Mouse (Mus musculus): ENCODE data around the gene H2al1a. TPM values are rescaled to one million over a fixed set of nuclear protein-coding genes. Genes with fewer than 3 reads are reported as not detected.
"Not testable (repeated sequence)": the region's sequence is repeated elsewhere in the genome, so short reads cannot be mapped to it uniquely, and the experiment has no call there.

H2al1a gene
- polyA plus RNA-seq (2014; fragmentation: Nextera tagmentation; extraction: Ambion mirVana) = not detected in 2 replicates

DNA sequence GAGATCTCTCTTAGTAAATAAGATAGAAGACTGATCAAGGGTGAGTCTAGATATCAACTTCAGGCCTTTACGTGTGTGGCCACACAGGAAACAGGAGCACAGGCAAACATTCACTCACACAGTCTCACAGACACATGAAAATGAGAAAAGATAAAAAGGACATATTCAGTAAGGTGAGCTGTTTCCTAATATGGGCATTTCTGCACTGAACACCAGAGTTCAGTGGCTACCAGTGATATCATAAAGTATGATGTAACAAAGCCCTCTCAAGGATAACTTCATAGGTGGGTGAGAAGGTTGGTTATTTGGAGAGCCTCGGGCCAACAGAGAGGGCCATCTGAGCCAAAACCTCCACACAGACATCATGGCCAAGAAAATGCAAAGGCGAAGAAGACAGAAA is at the start of gene H2al1a:
Gene H2al1a (plus strand): TSS at position 301 of the 400 bp plus-strand sequence.
- not testable (repeated sequence) for H3K4me1 ChIP-seq (ENCODE audit: control insufficient read depth, insufficient read depth, low read length); ATAC-seq (ENCODE audit: low read depth); H3K4me2 ChIP-seq (ENCODE audit: low read depth, low read length); H3K27me3 ChIP-seq (ENCODE audit: control insufficient read depth, insufficient read depth, low read length); H3K36me3 ChIP-seq (ENCODE audit: control insufficient read depth, insufficient read depth, low read length); H3K9ac ChIP-seq (replicated peaks; ENCODE audit: low read depth, low read length); H3K4me3 ChIP-seq (ENCODE audit: low read depth, low read length); H3K27ac ChIP-seq (ENCODE audit: low read depth, low read length); H3K9me3 ChIP-seq (ENCODE audit: control insufficient read depth, low read length)
- no CpG with 5 or more reads among the region's 3 CpGs for WGBS

- Histone ChIP-seq H3K9me3 (ENCODE audit: control insufficient read depth, low read length) (no peaks in the 10 kb centered on the region), H3K27ac (ENCODE audit: low read depth, low read length) (no peak overlapping the region), H3K4me2 (ENCODE audit: low read depth, low read length) (no peak overlapping the region), H3K4me3 (ENCODE audit: low read depth, low read length) (no peak overlapping the region), H3K27me3 (ENCODE audit: control insufficient read depth, insufficient read depth, low read length) (no peaks in the 10 kb centered on the region), H3K9ac (replicated peaks; ENCODE audit: low read depth, low read length) (no peak overlapping the region), H3K4me1 (ENCODE audit: control insufficient read depth, insufficient read depth, low read length) (0 out of 2 replicates have a peak, but pooled peaks cover 3% of the 10 kb centered on the region), H3K36me3 (ENCODE audit: control insufficient read depth, insufficient read depth, low read length) (no peaks in the 10 kb centered on the region)
- 19% methylated on average over 12 of the region's 12 CpGs for WGBS
- ATAC-seq (ENCODE audit: low read depth) = no peak; the same call in 1 of the 2 replicates
Observed at GRCm38 (mm10) chrX:11250155-11250554, 48.9 kb upstream of the H2al1a start.

- no peaks in the 10 kb centered on the region for H3K36me3 ChIP-seq (ENCODE audit: control insufficient read depth, insufficient read depth, low read length)
- H3K4me2 ChIP-seq (ENCODE audit: low read depth, low read length) = no peak overlapping the region
- no peak for ATAC-seq (ENCODE audit: low read depth)
- H3K27me3 ChIP-seq (ENCODE audit: control insufficient read depth, insufficient read depth, low read length) = no peaks in the 10 kb centered on the region
- no peak overlapping the region for H3K9ac ChIP-seq (replicated peaks; ENCODE audit: low read depth, low read length)
- no peaks in the 10 kb centered on the region for H3K9me3 ChIP-seq (ENCODE audit: control insufficient read depth, low read length)
- H3K4me3 ChIP-seq (ENCODE audit: low read depth, low read length) = no peak overlapping the region
- 0 out of 2 replicates have a peak, but pooled peaks cover 3% of the 10 kb centered on the region for H3K4me1 ChIP-seq (ENCODE audit: control insufficient read depth, insufficient read depth, low read length)
- WGBS = 79% methylated on average over 5 of the region's 5 CpGs
- no peak overlapping the region for H3K27ac ChIP-seq (ENCODE audit: low read depth, low read length)
Observed at GRCm38 (mm10) chrX:11254062-11254461, 45.0 kb upstream of the H2al1a start.

- Histone ChIP-seq H3K4me2 (ENCODE audit: low read depth, low read length) (no peak overlapping the region), H3K36me3 (ENCODE audit: control insufficient read depth, insufficient read depth, low read length) (no peaks in the 10 kb centered on the region), H3K9ac (replicated peaks; ENCODE audit: low read depth, low read length) (no peak overlapping the region), H3K9me3 (ENCODE audit: control insufficient read depth, low read length) (no peaks in the 10 kb centered on the region), H3K4me3 (ENCODE audit: low read depth, low read length) (no peak overlapping the region), H3K27ac (ENCODE audit: low read depth, low read length) (no peak overlapping the region), H3K27me3 (ENCODE audit: control insufficient read depth, insufficient read depth, low read length) (no peaks in the 10 kb centered on the region), H3K4me1 (ENCODE audit: control insufficient read depth, insufficient read depth, low read length) (0 out of 2 replicates have a peak, but pooled peaks cover 3% of the 10 kb centered on the region)
- WGBS = 50% methylated on average over 11 of the region's 11 CpGs
- no peak for ATAC-seq (ENCODE audit: low read depth)
Observed at GRCm38 (mm10) chrX:11254521-11255207, 44.4 kb upstream of the H2al1a start.

DNA sequence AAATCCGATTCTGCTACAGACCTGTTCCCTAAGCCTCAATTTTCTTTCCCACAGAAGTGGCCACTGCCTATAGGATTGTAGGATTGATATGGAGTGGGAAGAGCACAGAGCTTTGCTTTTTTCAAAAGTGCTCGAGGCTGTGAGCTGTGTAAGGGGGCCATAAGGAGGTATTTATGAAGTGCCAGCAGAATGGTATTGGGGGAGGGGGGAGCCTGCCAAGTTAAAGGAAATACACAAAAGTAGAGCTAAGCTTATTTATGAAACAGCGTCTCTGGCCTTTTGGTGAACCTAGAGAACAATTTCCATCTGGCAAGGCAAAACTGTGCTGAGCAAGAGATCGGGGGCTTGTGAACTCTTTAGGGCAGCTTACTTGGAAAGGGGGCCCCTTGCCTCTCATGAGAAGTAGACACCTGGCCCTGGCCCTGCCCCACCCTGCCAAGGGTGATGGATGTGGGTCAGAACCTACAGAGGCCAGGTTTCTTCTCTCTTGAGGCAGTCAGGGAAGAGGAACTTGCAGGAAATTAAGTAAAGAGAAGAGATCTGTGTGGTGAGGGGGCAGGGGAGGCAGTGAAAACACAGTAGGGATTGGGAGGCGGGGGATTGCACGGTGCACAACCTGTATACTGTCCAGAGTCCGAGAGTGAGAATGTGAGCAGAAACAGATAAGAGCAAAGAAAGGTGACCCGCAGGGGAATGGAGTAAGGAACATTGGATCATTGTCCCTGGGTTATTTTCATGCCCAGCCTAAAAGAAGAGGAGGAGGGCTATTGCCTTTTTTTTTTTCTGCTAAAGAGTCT is 43.3 kb upstream of the H2al1a start:
- Histone ChIP-seq H3K9ac (replicated peaks; ENCODE audit: low read depth, low read length) (no peak overlapping the region), H3K4me1 (ENCODE audit: control insufficient read depth, insufficient read depth, low read length) (no peaks in the 10 kb centered on the region), H3K36me3 (ENCODE audit: control insufficient read depth, insufficient read depth, low read length) (no peaks in the 10 kb centered on the region), H3K4me3 (ENCODE audit: low read depth, low read length) (no peak overlapping the region), H3K27me3 (ENCODE audit: control insufficient read depth, insufficient read depth, low read length) (no peaks in the 10 kb centered on the region), H3K4me2 (ENCODE audit: low read depth, low read length) (no peak overlapping the region), H3K9me3 (ENCODE audit: control insufficient read depth, low read length) (no peaks in the 10 kb centered on the region), H3K27ac (ENCODE audit: low read depth, low read length) (no peak overlapping the region)
- 60% methylated on average over 8 of the region's 8 CpGs for WGBS
- no peak for ATAC-seq (ENCODE audit: low read depth)

DNA sequence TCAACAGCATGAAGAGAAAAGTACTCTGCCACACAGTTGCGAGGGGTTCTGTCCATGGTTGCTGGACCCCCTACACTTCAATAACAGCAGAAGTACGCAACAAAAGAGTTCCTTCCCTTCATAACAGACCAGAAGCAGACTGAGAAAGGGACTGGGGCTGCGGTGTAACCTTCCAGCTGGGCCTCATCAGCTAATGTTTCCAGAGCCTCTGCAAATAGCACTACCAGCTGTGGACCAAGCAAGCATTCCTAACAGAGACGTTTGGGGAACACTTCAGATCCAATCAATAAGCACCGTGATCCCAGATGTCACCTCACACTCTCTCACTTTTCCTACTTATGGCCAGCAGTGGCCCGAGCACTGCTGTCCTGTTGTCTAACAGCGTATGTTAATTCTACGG is 34.1 kb upstream of the H2al1a start:
- no peak overlapping the region for H3K27ac ChIP-seq (ENCODE audit: low read depth, low read length)

GRCm38 (mm10) chrX:11267791-11268190 is 31.3 kb upstream of the H2al1a start:
- no peaks in the 10 kb centered on the region for H3K27me3 ChIP-seq (ENCODE audit: control insufficient read depth, insufficient read depth, low read length)
- H3K9ac ChIP-seq (replicated peaks; ENCODE audit: low read depth, low read length) = no peak overlapping the region
- H3K4me2 ChIP-seq (ENCODE audit: low read depth, low read length) = no peak overlapping the region

More for the DNA sequence above, 34.1 kb upstream of the H2al1a start:
- Histone ChIP-seq H3K4me1 (ENCODE audit: control insufficient read depth, insufficient read depth, low read length) (no peaks in the 10 kb centered on the region), H3K9ac (replicated peaks; ENCODE audit: low read depth, low read length) (no peak overlapping the region), H3K27me3 (ENCODE audit: control insufficient read depth, insufficient read depth, low read length) (no peaks in the 10 kb centered on the region), H3K4me3 (ENCODE audit: low read depth, low read length) (no peak overlapping the region), H3K9me3 (ENCODE audit: control insufficient read depth, low read length) (no peaks in the 10 kb centered on the region), H3K36me3 (ENCODE audit: control insufficient read depth, insufficient read depth, low read length) (no peaks in the 10 kb centered on the region), H3K4me2 (ENCODE audit: low read depth, low read length) (no peak overlapping the region)
- no peak for ATAC-seq (ENCODE audit: low read depth)
- 76% methylated on average over 8 of the region's 8 CpGs for WGBS

GRCm38 (mm10) chrX:11269074-11269473 is 30.0 kb upstream of the H2al1a start:
- WGBS = 87% methylated on average over 3 of the region's 3 CpGs
- Histone ChIP-seq H3K9me3 (ENCODE audit: control insufficient read depth, low read length) (no peaks in the 10 kb centered on the region), H3K27ac (ENCODE audit: low read depth, low read length) (no peak overlapping the region), H3K4me1 (ENCODE audit: control insufficient read depth, insufficient read depth, low read length) (no peaks in the 10 kb centered on the region), H3K4me3 (ENCODE audit: low read depth, low read length) (no peak overlapping the region), H3K9ac (replicated peaks; ENCODE audit: low read depth, low read length) (no peak overlapping the region), H3K27me3 (ENCODE audit: control insufficient read depth, insufficient read depth, low read length) (no peaks in the 10 kb centered on the region), H3K4me2 (ENCODE audit: low read depth, low read length) (no peak overlapping the region), H3K36me3 (ENCODE audit: control insufficient read depth, insufficient read depth, low read length) (no peaks in the 10 kb centered on the region)
- no peak for ATAC-seq (ENCODE audit: low read depth)

More at GRCm38 (mm10) chrX:11267791-11268190, 31.3 kb upstream of the H2al1a start:
- WGBS = 66% methylated on average over 7 of the region's 7 CpGs
- Histone ChIP-seq H3K4me3 (ENCODE audit: low read depth, low read length) (no peak overlapping the region), H3K9me3 (ENCODE audit: control insufficient read depth, low read length) (no peaks in the 10 kb centered on the region), H3K4me1 (ENCODE audit: control insufficient read depth, insufficient read depth, low read length) (no peaks in the 10 kb centered on the region), H3K27ac (ENCODE audit: low read depth, low read length) (no peak overlapping the region), H3K36me3 (ENCODE audit: control insufficient read depth, insufficient read depth, low read length) (no peaks in the 10 kb centered on the region)
- no peak; the same call in 1 of the 2 replicates for ATAC-seq (ENCODE audit: low read depth)

DNA sequence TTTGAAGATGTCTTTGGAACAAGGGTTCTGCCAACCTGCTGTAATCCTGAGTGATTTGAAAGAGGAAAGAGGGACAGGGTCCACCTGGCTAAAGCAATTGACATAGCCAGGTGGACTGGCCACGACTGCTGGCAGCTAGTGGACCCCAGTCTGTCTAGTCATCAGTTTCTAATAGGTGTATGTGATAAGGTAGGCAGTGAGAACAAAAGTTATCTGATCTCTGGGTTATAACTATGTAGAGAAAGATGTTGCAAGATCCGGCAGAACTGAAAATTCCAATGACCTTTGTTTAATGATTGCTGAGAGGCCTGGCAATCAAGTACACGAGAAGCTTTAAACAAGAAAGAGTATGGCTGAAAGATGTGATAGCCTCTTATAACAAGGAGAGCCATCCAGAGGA is 25.9 kb upstream of the H2al1a start:
- H3K9ac ChIP-seq (replicated peaks; ENCODE audit: low read depth, low read length) = no peak overlapping the region
- no peaks in the 10 kb centered on the region for H3K4me1 ChIP-seq (ENCODE audit: control insufficient read depth, insufficient read depth, low read length)
- H3K4me3 ChIP-seq (ENCODE audit: low read depth, low read length) = no peak overlapping the region
- no peaks in the 10 kb centered on the region for H3K36me3 ChIP-seq (ENCODE audit: control insufficient read depth, insufficient read depth, low read length)
- no peak overlapping the region for H3K4me2 ChIP-seq (ENCODE audit: low read depth, low read length)
- H3K27ac ChIP-seq (ENCODE audit: low read depth, low read length) = no peak overlapping the region
- ATAC-seq (ENCODE audit: low read depth) = no peak
- H3K27me3 ChIP-seq (ENCODE audit: control insufficient read depth, insufficient read depth, low read length) = no peaks in the 10 kb centered on the region
- H3K9me3 ChIP-seq (ENCODE audit: control insufficient read depth, low read length) = no peaks in the 10 kb centered on the region
- 87% methylated on average over 3 of the region's 3 CpGs for WGBS

Data from neural tube, embryonic 14.5 days (tissue).